Mouse (Mus musculus): ENCODE data around the gene Zbtb8os.

Gene Zbtb8os

DNA sequence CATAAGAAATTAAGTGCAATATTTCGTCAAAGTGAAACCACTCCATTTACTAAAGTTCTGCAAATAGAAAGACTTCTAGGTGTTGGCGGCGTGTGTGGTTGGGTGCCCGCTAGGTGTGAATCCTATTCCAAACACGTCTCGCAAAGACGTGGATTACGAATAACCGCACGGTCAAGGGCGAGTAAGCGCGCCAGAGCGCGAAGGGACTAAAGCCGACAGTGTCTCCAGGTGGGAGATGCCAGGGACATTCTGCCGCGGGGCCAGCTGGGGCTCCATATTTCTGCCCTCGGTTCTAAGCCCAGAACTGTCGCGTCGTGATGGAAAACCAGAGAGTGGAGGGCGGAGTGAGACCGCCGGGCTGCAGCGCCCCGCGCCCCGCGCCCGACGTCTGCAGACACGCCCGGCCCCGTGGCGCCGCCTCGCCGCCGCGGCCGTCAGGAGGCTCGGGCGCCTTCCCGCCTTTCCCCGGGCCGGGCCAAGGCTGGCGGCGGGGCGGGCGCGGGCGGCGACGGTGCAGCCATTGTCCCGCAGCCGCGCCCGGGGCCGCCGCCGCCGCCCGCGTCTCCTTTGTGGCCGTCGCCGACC, 41.6 kb downstream of the Zbtb8os start:
- DNase-seq (ENCODE audit: low spot score in 2 of 2): peak; percentile 35 to 60

GRCm38 (mm10) chr4:129377601-129378390, 42.3 kb downstream of the Zbtb8os start, which contains the start of gene Zbtb8a:
Zbtb8a (minus strand) TSS chr4:129378116.
- peak in 1 of 2 experiments; percentile 58 for DNase-seq (ENCODE audit: low spot score in 2 of 2)

- no peak for DNase-seq (ENCODE audit: low spot score in 2 of 2)
Measured at GRCm38 (mm10) chr4:129379805-129380204, 44.3 kb downstream of the Zbtb8os start.

DNA sequence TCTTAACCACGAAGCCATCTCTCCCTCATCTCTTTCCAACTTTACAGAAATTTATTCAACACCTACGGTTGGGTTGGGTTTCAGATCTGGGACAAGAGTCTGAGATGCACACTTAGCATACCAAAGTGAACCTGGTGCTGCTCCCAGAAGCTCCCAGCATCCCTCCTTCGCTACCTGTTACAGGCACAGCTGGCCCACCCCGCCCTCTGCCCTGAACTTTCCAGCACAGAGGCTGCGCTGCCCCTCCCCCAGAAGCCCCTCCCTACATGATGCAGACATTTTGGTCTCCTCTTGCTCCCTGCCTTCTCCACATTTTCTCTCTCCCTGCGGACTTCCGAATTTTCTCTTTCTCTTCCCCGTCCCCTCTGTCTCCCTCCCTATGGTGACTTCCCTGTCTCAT, 45.7 kb downstream of the Zbtb8os start:
- no peak for DNase-seq (ENCODE audit: low spot score in 2 of 2)

DNA sequence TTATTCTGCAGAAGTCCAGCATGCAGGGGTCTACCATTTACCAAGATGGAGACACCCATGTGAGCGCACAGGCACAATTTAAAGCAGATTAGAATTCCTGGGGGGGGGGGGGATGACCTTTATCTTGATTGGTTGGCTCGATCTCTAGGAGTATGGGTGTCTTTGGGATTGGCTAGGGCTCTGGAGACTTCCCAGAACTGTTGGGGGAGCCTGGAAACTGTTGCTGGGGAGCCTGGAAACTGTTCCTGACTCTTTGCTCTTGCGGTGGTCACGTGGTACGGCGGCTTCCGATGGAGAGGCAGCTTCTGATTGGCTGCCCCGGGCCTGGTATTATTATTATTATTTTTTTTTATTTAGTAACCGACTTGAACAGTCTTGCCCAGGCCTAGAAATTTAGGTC, 46.5 kb downstream of the Zbtb8os start:
- no peak for DNase-seq (ENCODE audit: low spot score in 2 of 2)

GRCm38 (mm10) chr4:129382488-129382887, 47.0 kb downstream of the Zbtb8os start:
- no peak for DNase-seq (ENCODE audit: low spot score in 2 of 2)

DNA sequence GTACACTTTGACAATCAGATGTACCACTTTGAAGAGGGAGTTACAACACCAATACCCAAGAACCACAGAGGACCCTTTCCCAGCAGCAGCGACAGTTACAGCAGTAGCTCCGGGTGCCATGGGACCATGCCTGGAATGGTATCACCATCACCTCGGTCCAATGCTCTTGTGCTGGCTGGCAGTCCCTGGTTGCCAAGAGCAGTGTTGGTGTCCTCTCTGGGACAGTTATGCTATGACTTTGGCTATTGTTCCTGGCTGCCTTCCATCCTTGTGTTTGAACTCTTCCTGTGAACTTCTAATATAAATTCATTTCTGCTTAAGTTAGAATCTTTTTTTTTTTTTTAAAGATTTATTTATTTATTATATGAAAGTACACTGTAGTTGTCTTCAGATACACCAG, 48.1 kb downstream of the Zbtb8os start:
- no peak for DNase-seq (ENCODE audit: low spot score in 2 of 2)

DNA sequence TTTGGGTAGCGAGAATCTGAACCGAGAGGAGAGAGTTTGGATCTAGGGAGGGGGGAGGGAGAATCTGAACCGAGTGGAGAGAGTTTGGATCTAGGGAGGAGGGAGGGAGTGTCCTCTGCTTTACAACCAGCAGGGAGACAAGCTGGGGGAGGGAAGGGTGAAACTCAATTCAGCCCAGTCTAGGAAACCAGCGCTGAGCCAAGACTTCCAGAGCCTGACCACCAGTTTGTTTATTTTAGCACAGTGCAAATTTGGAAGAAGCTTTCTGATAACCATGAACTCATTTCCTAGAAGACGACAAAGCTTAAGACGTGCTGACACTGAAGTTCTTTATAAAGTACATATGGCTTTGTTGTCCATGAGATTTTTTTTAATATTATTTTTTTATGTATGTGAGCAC, 48.9 kb downstream of the Zbtb8os start:
- peak in 1 of 2 experiments; percentile 53 for DNase-seq (ENCODE audit: low spot score in 2 of 2)

GRCm38 (mm10) chr4:129385685-129386084, 50.2 kb downstream of the Zbtb8os start:
- no peak for DNase-seq (ENCODE audit: low spot score in 2 of 2)

DNA sequence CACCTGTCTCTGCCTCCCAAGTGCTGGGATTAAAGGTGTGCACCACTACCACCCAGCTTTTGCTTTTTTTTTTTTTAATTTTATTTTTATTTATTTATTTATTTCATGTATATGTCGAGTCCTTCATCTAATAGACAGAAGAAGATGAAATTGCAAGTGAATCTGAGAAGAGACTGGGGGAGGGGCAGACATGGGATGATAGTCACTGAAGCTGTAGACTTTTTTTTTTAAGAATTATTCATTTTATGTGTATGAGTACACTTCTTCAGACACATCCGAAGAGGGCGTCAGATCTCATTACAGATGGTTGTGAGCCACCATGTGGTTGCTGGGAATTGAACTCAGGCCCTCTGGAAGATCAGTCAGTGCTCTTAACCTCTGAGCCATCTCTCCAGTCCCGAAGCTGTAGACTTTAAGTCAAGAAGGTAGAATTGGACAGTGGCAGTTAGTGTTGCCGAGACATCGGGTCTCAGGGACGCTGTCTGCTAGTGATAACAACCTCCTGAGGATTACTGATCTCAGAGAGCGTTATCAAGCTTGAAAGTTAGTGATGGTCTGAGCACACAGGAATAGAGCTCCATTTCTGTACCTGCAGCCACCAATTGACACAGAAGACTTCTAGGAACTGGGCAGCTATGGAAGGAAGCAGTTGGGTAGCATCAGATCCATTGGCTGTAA, 50.9 kb downstream of the Zbtb8os start:
- DNase-seq (ENCODE audit: low spot score in 2 of 2): no peak

DNA sequence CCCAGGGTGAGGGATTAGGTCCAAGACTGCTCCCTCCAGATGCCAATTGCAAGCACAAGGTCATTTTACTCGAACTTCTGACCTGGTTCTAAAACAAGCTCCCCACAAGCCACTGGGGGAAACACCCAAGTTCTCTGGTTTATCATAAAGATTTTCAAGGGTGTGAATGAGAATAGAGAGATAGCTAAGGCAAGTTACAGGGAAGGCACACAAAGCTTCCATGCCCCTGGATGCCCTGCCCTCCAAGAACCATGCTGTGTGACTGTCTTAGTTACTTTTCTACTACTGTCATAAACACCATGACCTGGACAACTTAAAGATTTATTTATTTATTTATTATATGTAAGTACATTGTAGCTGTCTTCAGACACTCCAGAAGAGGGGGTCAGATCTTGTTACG, 51.5 kb downstream of the Zbtb8os start:
- DNase-seq (ENCODE audit: low spot score in 2 of 2): no peak

DNA sequence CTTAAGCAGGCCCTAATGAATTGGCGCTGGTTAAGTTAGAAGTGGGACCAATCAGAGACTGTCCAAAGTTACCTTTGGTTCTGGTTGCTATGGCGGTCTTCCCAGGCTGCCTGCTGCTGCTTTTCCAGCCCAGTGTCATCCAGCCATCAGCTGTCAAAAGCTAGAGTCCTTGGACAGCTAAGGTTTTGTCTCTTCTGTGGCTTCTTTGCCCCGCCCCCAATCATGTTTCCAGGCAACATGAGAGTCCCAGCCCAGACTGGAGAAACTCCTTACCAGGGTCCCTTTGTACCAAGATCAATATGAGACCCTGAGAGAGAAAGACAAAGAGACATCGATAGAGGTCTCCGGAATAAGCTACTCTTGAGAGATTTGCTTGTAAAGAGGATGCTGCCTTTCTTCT, 52.9 kb downstream of the Zbtb8os start:
- DNase-seq (ENCODE audit: low spot score in 2 of 2): no peak

DNA sequence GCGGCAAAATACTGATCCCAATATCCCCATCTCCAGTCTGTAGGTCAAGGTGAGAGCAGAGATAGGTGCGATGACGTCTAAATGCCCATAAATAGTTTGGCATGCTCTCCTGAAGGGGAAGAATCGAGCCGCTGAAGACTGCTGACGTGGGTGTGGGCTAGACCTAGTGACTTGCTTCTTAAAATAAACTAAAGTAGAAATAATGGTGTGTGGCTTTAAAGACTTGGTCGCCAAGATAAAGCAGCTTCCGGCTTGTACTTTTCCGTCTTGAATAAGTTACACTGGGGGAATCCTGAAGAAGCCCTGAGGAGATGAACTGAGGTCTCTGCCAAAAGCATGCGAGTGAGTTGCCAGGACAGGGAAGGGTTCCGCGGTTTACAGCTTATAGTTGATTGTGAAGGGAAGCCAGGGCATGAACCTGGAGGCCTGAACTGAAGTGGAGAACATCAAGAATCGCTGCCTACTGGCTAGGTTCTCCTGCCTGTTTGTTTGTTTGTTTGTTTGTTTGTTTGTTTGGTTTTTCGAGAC, 54.8 kb downstream of the Zbtb8os start:
- no peak for DNase-seq (ENCODE audit: low spot score in 2 of 2)

- no peak for DNase-seq (ENCODE audit: low spot score in 2 of 2)
Measured at GRCm38 (mm10) chr4:129390936-129391557, 55.6 kb downstream of the Zbtb8os start.

DNA sequence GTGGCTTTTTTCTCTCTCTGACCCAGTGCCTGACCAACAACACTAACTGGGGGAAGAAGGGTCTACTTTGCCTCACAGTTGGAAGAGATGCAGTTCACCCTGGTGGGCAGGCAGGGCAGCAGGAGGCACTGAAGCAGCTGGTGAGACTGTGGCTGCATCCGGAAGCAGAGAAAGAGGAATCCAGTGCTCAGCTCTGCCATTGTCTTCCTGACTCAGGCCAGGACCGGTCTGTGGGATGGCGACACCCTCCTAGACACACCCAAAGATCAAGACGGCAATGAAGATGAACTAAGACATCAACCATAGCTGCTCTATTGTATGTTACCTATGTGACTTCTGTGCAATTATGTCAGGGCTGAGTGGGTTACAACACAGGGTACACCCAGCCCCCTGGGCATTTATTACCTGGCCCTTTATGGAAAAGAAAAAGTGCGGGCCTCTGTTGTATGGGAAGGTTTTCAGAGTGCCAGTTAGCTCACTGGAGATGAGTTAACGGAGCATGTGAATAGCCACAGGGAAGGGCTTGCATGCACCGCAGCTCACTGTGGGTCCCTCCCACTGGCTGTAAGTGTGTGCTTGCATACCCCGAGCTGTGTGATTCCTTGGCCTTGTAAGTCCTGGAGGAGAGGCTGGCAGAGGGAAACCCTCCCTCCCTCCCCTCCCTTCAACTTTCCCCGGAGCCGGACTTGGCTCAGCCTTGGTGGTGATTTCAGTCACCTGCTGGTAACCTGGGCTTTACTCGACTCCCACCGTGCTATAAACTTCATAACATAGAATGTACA, 58.8 kb downstream of the Zbtb8os start:
- DNase-seq (ENCODE audit: low spot score in 2 of 2): no peak

GRCm38 (mm10) chr4:129396960-129397359, 61.5 kb downstream of the Zbtb8os start:
- no peak for DNase-seq (ENCODE audit: low spot score in 2 of 2)

GRCm38 (mm10) chr4:129399813-129400212, 64.3 kb downstream of the Zbtb8os start:
- no peak for DNase-seq (ENCODE audit: low spot score in 2 of 2)

Data from urinary bladder, adult 18-20 months (tissue).